Mouse (Mus musculus): ENCODE measurements around the gene Gjd3.
A peak's percentile ranks its signal among the peaks of the same experiment; 100 is the strongest.

Gene Gjd3

DNA sequence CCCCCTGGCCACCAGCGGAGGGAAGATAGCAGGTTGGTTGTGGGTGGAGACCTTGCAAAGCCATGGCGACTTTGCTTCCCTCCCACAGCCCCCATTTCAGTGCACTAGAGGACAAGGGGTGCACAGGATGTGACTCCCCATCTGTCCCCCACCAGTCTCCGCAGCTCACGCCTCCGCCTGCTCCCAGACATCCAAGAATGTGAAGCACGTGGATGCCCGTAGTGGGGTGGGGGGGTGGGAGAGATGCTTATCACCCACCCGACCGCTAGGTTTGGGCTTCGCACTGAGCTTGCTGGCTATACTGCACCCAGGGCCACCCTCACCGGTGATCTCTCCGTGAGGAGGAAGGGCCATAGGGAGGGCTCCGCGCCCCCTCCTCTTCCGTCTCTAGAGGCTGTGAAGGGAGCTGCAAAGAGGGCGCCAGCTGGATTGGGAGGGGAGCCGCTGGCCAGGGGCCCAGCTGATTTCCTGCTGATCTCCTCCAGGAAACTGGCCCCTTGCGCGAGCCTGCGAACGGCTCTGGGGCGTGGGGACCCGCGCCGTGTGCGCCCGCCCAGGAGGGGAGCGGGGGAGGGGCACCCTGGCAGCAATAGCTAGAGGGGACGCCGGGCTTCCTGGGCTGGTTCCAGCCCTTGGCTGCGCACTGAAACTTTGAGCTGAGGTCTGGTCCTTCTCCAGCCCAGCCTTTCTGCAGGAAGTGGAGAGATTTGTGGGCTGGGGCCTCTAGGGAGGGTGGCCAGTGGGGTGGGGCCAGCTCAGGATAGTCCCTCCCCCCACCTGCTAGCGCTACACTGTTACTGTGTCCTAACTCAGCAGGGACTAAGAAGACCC lies 19.4 kb downstream of the Gjd3 start:
- DNase-seq (ENCODE audit: low read depth, low spot score) = no peak

DNA sequence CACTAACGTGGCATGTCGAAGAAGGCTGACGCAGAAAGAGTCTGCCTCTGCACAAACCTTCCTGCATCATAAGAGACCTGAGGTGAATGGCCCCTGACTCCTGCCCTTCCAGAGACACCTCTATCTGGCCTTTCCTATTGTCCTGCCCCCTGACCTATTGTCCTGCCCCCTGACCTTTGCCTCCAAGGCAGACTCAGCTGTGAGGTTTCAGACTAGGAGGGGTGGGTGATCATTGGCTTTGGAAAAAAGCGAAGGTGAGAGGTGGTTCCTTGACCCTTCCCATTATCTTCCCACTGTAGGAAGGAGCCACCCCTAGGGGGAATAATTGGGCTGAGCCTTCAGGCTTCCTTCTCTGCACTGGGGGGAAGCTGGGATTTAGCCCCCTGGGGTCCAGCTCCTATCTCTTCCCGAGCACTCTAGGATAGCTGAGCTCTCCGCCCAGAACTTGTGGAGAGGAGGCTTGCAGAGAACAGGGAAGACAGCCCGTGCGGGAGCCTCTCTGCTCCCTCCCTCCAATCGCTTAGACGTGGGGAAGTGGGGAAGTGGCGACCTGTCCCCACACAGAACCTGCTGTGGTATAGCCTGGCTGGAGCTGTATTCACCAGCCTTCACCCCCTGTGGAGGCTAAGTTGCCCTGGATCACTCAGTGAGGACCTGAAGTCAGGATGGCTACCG lies 20.3 kb downstream of the Gjd3 start:
- DNase-seq (ENCODE audit: low read depth, low spot score) = no peak

DNA sequence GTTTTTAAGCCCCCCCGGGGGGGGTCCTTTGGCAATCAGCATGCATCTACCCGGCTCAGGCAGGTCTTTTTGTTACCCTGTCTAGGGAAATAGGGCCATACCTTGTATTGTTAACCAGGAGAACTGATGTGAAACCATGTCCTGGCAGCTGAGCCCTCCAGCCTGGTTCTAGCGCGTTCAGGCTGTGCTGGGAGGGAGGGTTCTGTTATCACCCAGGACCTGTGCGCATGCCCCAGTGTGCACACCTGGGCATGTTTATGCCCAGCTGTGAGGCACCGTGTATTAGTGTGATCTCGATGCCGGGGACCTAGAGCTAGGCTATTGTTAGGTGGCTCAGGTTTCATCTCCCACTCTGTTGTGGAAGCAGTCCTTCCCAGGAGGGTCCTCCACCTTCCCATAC lies 21.1 kb downstream of the Gjd3 start:
- DNase-seq (ENCODE audit: low read depth, low spot score) = no peak

DNA sequence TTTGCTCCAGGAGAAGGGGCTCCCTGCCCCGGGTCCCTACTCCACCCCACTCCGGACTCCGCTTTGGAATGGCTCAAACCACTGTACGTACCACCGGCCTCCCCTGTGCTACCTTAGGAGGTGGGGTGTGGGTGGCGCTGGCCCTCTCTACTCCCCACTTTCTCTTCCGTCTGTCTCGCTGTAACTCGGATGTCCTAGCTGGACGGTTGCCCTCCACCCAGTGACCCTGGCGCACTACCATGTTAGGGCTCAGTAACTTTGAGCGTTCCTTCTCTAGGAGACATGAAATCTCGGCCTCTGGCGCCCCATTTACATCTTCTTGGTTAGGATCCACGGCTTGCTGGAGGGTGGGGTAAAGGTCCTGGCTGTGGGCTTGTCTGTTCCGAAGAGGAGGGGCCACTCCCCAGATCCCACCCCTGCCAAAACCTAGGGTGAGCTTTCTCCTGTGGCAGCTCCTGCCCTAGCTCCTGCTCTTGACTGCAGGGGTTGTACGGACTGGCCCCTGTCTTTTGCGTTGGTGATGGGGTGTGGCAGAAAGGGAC lies 21.7 kb downstream of the Gjd3 start:
- DNase-seq (ENCODE audit: low read depth, low spot score) = no peak

DNA sequence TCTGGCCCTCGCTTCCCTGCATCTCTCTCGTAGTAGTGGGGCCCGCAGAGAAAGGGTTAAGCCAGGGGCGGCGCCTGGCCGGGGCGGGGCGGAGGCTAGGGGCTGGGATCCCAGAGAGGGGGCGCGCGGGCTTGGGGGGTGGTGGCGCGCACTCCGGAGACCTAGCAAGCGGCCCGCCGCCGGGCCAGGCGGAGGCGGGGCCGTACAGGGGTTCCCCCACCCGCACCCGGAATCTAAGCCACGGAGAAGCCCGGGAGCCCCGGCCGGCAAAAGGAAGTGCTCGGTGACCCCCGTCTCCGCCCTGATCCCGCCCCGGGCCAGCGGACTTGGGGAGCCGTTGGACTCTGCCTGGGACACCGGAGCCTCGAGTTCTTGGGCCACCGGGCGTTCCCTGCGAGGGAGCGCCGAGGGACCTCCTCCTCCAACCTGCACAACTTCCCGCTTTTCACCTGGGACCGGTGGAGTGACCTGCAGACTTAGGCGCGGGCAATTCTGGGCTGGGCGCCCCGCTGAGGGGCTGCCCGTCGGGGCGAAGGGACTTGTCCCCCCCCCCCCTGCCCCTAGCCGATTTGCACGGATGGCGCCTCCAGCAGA lies 22.4 kb downstream of the Gjd3 start:
- no peak for DNase-seq (ENCODE audit: low read depth, low spot score)

DNA sequence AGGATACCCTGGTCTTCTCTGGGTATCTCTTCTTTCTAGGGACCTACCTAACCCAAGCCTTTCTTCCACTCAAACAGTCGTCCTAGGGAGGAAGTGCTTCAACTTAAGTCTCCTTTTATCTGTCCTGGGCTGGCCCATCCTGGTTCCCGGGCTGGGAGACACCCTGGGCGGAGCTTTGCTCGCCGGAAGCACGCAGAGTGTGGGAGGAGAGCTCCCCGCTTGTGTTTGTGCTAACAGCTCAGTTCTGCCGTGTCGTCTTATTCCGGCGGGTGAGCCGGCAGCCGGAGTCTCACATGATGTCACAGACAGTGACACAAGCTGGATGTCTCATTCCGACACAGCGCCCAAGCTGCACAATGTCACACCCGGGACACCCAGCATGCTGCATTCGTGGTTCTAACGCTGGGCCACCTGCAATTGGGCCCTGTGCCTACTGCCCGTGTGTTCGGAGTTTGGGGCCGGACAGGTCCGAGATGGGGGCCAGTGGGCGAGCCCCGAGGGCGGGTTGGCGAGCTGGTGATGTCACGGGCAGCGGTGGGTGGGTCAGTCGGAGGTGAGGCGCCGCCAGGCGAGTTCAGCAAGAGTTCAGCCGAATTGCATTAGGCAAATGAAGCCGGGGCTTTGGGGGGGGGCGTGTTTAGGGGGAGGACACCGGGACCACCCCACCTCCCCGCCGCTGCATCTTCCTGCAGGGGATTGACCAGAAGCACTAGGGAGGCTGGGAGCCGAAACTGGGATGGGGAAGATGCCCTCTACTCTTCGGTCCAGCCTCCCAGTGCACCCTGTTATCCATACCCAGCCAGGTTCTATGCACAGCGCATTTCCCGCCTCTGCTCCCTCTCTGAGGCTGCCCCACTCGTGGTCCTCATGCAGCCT lies 23.1 kb downstream of the Gjd3 start:
- peak; percentile 89 for DNase-seq (ENCODE audit: low read depth, low spot score)

DNA sequence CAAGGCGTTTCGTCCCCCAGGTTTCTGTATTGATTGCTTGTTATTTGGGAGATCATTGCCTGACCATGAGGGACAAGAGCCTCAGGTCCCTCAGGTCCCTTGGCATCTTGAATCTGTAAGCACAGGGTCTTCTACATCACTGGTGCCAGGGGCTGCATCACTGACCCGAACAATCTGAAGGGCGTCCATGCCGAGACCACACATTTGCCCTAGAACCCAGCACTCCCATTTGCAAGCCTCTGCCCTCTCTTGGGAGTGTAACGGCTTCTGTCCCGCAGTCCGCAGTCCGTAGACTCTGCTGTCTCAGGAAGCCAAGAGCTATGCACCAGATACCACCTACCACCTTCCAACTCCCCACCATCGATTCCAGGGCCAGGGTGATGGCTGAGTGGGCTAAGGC lies 26.5 kb downstream of the Gjd3 start:
- DNase-seq (ENCODE audit: low read depth, low spot score) = no peak

DNA sequence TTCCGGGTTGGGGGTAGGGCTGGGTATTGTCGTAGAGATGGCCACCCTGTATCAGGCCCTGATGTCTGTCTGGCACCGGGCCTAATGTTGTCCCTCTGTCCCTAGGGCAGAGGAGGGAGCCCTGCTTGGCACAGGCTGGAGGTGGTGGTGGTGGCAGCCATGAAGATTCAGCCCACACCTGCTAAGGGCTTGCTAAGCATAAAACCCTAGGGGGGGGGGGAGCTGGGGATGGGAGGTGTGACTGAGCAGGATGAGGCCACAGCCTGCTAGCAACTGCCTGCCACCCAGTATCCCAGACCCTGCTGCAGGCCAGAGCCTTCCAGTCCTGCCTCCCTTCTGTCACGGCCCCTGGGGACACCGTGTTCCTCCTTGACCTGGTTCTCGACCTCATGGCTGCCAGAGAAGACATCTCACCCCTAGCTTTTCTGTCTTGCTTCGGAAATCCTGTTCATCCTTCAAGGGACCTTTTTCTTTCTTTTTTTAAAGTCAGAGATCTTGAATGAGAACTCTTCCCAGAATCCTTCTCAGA lies 27.0 kb downstream of the Gjd3 start:
- DNase-seq (ENCODE audit: low read depth, low spot score) = no peak

DNA sequence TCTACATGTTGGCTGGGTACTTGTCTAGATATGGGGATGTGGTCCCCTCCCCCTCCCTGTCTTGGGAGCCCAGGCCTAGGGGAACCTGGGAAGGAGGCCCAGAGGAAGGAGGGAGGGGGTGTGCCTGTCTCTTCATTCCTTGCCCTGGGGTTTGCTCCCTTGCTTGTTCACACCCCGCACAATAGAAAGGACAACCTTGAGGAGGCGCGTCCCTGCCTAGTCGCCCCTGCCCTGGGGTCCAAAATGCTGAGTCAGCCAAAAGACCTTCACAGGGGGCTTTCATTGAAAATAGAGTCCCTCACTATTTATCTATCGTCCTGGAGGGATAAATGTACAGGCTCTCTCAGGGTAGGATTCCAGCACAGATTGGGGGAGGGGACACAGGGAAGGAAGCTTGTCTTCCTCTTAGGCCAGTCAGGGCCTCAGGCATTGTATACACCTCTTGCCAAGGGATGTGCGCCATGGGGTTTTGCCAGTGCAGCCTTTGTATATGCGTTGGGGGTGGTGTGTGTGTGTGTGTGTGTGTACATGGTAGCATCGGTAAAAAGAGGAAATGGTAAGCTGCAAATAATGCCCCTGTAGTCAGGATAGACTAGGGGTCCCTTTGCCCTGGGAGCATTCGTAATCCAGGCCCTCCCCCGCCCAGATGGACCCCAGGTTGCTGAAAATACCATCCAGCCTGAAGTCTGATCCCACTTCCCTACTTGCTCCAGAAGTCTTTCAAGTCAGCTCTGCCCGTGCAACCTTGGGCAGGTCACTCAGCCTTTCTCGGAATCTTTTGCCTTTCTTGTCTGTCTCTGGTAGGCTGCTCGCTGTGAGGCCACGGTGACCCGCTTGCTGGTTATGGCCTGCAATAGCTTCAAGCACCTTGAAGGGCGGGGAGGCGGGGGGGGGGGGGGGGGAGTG lies 27.8 kb downstream of the Gjd3 start:
- no peak for DNase-seq (ENCODE audit: low read depth, low spot score)

DNA sequence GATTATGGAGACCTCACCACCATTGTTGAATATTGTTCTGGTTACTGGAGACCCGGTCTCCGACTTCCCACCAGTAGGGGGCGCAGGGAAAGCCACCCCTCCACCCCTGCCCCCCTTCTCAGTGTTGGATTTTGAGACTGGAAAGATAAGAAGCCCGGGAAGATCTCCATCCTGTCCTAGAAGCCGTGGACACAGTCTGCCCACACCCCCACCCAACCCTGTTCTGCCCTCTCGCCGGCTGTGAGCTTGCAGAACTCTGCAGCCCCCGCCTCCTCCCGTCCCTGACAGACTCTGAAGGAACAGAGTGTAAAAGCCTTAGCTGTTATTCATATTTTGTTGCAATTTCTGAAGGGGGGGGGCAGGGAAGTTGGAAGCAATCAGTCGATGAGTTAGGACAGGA lies 28.4 kb downstream of the Gjd3 start:
- DNase-seq (ENCODE audit: low read depth, low spot score) = peak; percentile 72

DNA sequence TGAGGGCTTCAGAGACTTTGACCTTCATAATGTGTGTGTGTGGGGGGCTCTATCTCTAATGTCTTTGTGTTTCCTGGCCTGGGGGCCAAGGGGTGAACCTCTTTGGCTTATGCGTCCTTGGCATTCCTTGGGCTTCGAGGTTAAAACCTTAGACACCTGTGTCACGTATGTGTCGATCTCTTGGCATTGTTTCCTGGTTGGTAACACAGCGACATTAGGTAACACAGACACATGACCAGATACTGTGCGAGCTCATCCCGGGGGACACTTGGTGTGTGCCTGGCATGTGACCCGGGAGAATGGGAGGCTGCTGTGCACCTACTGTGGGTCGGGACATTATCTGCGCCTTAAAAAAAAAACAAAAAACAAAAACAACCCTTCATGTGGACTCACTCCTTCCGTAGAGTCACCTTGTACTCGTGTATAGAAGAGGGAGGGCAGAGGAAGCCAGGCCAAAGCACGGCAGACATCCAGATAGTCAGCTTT lies 28.9 kb downstream of the Gjd3 start:
- DNase-seq (ENCODE audit: low read depth, low spot score) = no peak

DNA sequence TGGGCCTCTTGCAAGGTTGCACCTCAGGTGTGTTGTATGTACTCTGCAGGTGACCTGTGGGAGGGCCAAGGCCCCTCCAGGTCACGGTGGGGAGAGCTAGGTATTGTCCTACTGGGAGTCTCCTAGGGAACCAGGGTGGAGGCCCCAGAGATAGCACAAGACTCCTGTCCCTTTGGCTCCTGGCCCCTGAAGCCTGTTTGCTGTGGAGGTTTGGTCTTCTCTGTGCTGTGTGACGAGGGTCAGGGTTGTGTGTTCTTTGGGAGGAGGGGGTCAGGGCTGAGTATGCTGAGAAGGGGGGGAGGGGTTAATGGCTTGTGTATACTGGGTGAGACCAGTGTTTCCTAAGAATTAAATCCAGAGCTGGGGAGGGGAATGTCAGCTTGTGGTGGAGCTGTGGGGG lies 29.5 kb downstream of the Gjd3 start:
- DNase-seq (ENCODE audit: low read depth, low spot score) = no peak

DNA sequence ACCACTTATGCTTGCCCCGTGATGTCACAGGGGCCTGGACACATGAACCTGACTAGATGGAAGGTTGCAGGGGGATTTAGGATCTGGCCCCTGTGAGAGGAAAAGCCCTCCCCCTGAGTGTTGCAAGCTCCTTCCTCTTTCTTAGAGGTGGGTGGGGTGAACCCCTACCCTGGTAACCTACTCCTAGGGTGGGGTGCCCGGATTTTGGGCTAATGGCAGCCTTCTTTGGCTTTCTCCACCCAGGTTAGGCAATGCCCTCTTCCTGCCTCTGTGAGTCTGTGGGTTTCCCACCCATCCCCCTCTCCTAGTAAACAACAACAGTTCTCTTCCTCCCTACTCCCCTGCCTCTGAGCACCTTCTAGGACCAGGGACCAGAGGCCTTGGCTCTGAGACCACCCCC lies 30.1 kb downstream of the Gjd3 start:
- DNase-seq (ENCODE audit: low read depth, low spot score) = no peak

DNA sequence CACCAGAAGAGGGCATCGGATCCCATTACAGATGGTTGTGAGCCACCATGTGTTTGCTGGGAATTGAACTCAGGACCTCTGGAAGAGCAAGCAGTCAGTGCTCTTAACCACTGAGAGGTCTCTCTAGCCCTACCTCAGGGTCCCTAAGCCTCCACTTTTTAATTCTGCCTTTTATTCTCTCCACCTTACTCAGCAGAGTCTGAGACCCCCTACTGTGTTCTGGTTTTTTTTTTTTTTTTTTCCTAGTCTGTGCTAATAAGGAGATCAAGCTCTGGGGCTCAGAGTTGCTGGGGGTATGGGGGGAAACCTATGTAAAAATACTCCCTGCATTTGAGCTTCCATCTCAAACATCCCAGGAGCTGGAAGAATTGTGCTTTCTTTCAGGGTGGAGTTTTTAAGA lies 30.7 kb downstream of the Gjd3 start:
- no peak for DNase-seq (ENCODE audit: low read depth, low spot score)

DNA sequence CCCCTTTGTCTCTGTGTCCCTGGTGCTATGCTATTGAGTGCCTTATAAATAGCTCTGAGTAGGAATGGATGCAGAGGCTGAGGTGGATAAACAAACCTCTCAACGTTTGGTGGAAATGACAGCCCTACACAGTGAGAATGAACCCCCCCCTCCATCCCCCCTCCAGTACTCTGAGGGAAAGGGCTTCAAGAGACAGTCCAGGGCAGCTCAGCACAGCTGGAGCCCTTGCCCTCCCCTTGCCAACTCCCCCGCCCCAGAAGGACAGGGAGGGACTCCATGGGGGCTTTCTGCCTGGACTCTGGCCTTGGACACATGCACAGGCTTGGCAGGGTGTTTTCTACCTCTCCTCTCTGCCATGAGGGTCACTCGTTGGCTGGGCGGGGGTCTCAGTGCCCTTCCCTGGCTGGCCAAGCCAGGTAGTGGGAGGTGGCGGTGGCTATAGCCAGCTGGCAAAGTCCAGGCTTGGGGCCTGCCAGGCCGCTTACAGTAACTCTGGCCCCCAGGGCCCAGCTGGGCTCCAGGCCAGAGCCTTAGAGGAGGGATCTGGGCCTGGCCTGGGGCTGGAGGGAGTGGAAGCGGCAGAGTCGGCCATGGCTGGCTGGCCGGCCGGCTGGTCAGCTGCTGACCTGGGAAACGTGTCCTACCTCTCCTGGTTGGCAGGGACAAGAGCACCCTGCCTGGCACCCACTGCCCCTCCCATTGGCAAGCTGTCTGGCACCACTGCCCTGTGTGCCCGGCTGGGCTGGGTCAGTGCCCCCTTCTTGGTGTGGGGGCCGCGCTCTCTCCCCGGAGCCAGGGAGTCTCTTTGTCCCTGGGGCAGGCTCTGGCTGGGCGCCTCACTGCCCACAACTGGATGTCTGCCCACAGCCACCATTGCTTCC lies 31.6 kb downstream of the Gjd3 start:
- DNase-seq (ENCODE audit: low read depth, low spot score) = peak; percentile 75

DNA sequence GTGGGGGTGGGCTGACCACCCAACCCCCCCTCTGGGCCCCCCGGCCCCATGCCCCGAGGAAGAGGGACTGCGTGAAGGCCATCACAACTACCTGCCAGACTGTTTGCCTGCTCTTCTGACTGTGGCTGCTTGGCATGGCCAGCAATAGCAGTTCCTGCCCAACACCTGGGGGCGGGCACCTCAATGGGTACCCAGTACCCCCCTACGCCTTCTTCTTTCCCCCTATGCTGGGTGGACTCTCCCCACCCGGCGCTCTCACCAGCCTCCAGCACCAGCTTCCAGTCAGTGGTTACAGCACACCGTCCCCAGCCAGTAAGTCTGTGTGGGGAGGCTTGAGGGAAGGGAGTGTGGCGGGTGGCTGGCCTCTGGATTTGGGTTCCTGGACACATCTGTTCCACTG lies 32.3 kb downstream of the Gjd3 start:
- no peak for DNase-seq (ENCODE audit: low read depth, low spot score)

DNA sequence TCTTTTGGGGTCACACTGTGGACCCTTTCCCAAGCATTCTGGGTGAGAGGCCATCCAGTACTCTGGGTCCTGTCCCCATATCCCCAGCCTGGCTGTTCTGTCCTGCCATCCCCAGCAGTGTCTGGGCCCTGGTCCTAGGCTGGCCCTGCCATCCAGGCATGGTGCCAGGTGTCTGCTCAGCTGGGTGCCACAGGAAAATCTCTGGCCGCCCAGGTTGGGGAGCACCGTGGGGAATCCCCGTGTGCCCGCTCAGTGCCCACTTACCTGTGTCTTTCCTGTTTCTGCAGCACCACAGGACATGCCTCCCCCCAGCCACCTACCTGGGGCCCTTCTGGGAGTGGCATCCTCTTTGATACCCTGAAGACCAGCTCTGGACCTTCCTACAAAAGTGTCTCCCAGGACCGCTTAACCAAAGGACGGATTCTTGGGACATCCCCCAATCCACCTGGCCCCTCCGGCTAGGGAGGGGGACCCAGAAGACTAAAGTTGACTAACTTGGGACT lies 32.8 kb downstream of the Gjd3 start:
- no peak for DNase-seq (ENCODE audit: low read depth, low spot score)

DNA sequence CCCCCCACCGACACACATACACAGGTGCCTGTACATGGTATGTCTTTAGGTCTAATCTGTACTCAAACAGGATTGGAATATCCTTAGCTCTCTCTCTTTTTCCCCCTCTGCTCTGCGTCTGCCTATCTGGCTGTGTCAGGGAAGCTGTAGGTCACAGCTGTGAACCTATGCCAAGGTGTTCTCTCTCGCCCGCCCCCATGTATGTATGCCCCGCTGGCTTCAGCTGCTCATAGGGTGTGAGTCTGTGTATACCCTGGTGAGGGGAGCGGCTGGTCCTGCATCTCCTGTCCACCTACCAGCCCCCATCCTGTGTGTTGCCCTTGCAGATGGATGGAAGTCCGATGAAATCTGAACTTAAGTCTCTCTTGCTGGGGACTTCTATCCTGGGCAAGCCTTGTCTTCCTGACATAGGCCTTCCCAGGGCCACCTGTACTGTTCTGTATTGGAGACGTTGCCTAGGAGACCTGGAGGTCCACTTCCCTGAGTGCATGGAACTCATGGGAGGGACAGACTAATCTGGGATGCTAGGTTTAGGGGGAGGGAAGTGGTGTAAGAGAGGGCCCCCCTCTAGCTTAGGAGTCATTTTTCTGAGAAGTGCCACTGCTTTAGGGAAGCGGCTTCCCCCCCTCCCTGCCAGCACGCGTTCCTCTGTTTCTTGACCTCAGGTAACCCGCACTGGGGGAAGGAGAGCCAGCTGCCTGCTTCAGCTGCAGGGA lies 33.4 kb downstream of the Gjd3 start:
- no peak for DNase-seq (ENCODE audit: low read depth, low spot score)
